Mouse (Mus musculus): ENCODE data around the gene Kctd12.

- TF ChIP-seq POLR2A (IDR thresholded peaks at IDR 0.05; ENCODE audit: extremely low read depth, insufficient read depth, low read length) (no peak), CTCF (IDR thresholded peaks at IDR 0.05; ENCODE audit: low read depth, low read length) (no peak)
Measured at GRCm38 (mm10) chr14:103020046-103020445, 37.6 kb upstream of the Kctd12 start.

Data from liver, adult 2 months (tissue).